Mouse (Mus musculus) neural tube, embryonic 11.5 days (tissue): Measurements from ENCODE around the gene Zic2. TPM values are rescaled to one million over a fixed set of nuclear protein-coding genes. Genes with fewer than 3 reads are reported as not detected.

Experiments used
- ATAC-seq: fragments of 200-750 bp; cut with Nextera tagmentation; 2 replicates; pipeline ENCODE4 v1.8.0; 2017; ENCODE audit warnings: moderate number of reproducible peaks, mild to moderate bottlenecking, moderate TSS enrichment, moderate library complexity; ENCODE audit not compliant: insufficient read depth, low FRiP score, low TSS enrichment
- DNase-seq: peaks from one replicate; pipeline ENCODE4 v3.0.0-alpha.2; 2015; ENCODE audit warnings: low spot score
- H3K27ac ChIP-seq: fragments of 300-500 bp; sonication (generic); 2 replicates; pipeline ENCODE4 v1.5.1; 2014; ENCODE audit warnings: low read depth, mild to moderate bottlenecking, low read length
- H3K27me3 ChIP-seq: fragments of 300-500 bp; sonication (generic); 2 replicates; pipeline ENCODE4 v1.6.1; 2014; ENCODE audit warnings: mild to moderate bottlenecking, low read length, mixed read lengths; ENCODE audit not compliant: control insufficient read depth, insufficient read depth
- H3K36me3 ChIP-seq: fragments of 300-500 bp; sonication (generic); 2 replicates; pipeline ENCODE4 v1.6.1; 2014; ENCODE audit warnings: mild to moderate bottlenecking, low read length, moderate library complexity, mixed read lengths; ENCODE audit not compliant: control insufficient read depth, insufficient read depth
- H3K4me1 ChIP-seq: fragments of 300-500 bp; sonication (generic); 2 replicates; pipeline ENCODE4 v1.6.1; 2014; ENCODE audit warnings: low read length, mixed read lengths; ENCODE audit not compliant: control insufficient read depth, insufficient read depth
- H3K4me2 ChIP-seq: fragments of 300-500 bp; sonication (generic); 2 replicates; pipeline ENCODE4 v1.6.1; 2014; ENCODE audit warnings: low read depth, mild to moderate bottlenecking, moderate library complexity
- H3K4me3 ChIP-seq: fragments of 300-500 bp; sonication (generic); 2 replicates; pipeline ENCODE4 v1.5.1; 2014; ENCODE audit warnings: low read depth, low read length
- H3K9ac ChIP-seq: fragments of 300-500 bp; sonication (generic); 2 replicates; pipeline ENCODE4 v1.6.1; 2014; ENCODE audit warnings: mild to moderate bottlenecking, low read length
- H3K9me3 ChIP-seq: fragments of 300-500 bp; sonication (generic); 2 replicates; pipeline ENCODE4 v1.6.1; 2016; ENCODE audit warnings: low read length; ENCODE audit not compliant: control insufficient read depth
- WGBS: fragments of 180-500 bp; shearing (Covaris S2); extraction: QIAGEN DNeasy Blood & Tissue Kit; methylation state at CpG from one replicate; pipeline ENCODE4 v1.1.7; 2014; 5-methylcytosine and 5-hydroxymethylcytosine counted together
- polyA plus RNA-seq: library from polyadenylated mRNA; unstranded; fragments of >200 nt; fragmentation: Nextera tagmentation; extraction: Ambion mirVana; gene quantifications from 2 replicates; pipeline ENCODE4 v1.2.1, GENCODE M21; 2014

Zic2 gene
- polyA plus RNA-seq, 1 experiment from 2014 or later: 6.3 TPM

DNA sequence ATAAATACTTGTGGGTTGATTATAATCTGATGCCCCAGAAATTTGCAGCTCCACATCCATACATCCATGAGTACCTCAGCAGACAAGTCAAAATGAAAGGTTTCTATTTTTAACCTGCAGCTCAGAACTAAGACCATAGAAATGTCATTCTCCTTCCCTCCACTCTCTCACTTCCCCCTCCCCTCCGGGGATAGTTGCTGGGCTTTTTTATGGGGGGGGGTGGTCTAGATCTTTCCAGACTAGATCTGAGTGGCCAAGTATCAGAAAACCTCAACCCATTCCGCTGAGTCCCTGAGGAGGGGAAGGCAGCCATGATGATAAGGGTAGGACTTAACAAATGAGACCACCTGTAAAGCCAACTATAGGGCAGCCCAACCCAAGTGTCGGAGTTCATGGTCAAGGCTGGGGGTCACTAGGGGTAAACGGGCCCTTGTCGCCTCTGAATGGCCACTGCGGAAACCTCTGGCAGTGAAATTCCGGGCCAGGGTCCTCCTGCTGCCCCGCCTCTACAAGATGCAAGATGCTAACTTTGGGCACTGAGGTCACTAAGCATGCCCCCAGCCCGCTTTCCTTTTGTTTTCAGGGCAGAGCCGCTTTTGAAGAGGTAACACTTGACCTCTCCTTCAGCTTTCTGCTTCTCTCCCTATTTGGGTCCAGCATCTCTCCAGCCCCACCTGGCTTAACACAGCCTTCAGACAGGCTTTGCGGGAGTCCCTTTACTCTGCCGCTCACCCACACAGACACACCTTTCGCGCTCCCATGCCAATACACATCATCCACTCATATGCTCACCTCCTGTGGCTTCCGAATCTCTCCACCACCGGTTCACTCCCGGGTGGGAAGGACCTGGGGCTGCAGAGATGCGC, 8.6 kb downstream of the Zic2 start:
- Histone ChIP-seq H3K4me3 (no peak overlapping the region; the same call in 1 of the 2 replicates), H3K9ac (no peak overlapping the region), H3K27ac (0 out of 2 replicates have a peak overlapping the region, but pooled peaks have one; percentile 14), H3K36me3 (no peaks in the 10 kb centered on the region), H3K4me1 (peaks cover 6% of the 10 kb centered on the region), H3K4me2 (peak overlapping the region; percentile 51), H3K27me3 (peaks cover 65% of the 10 kb centered on the region), H3K9me3 (no peaks in the 10 kb centered on the region)
- 4% methylated on average over 18 of the region's 18 CpGs for WGBS
- ATAC-seq (no peak), DNase-seq (peak; percentile 41)

DNA sequence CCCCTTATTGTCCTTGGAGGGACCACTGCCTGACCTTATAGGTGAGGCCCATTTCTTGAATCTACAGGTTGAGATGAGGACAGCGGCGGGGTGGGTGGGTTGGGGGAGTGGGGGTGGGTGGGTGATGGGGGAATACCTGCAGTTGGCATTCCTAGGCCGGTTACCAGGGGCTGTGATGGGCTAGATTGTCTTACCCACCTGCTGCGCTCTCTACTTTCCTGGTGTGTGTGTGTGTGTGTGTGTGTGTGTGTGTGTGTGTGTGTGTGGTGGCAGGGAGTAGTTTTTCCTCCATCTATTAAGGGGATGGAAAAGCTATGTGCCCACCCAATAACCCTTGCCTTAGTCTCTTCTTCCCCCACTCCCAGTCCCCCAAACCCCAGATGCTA, 9.2 kb downstream of the Zic2 start:
- Histone ChIP-seq H3K36me3 (no peaks in the 10 kb centered on the region), H3K9ac (no peak overlapping the region), H3K9me3 (no peaks in the 10 kb centered on the region), H3K27ac (no peak overlapping the region), H3K27me3 (peaks cover 65% of the 10 kb centered on the region), H3K4me2 (peak overlapping the region; percentile 40), H3K4me3 (no peak overlapping the region; the same call in 1 of the 2 replicates), H3K4me1 (peaks cover 6% of the 10 kb centered on the region)
- 4% methylated on average over 4 of the region's 4 CpGs for WGBS
- ATAC-seq: no peak
- DNase-seq: no peak

GRCm38 (mm10) chr14:122484844-122485551, 9.8 kb downstream of the Zic2 start:
- Histone ChIP-seq H3K36me3 (no peaks in the 10 kb centered on the region), H3K9me3 (no peaks in the 10 kb centered on the region), H3K4me1 (peaks cover 6% of the 10 kb centered on the region), H3K27ac (0 out of 2 replicates have a peak overlapping the region, but pooled peaks have one; percentile 39), H3K9ac (peak overlapping the region; percentile 29), H3K4me2 (peak overlapping the region; percentile 40), H3K4me3 (peak overlapping the region; percentile 13; the same call in 1 of the 2 replicates), H3K27me3 (peaks cover 63% of the 10 kb centered on the region)
- under 1% methylated on average over 24 of the region's 24 CpGs for WGBS
- peak; percentile 49 for DNase-seq
- ATAC-seq: no peak

DNA sequence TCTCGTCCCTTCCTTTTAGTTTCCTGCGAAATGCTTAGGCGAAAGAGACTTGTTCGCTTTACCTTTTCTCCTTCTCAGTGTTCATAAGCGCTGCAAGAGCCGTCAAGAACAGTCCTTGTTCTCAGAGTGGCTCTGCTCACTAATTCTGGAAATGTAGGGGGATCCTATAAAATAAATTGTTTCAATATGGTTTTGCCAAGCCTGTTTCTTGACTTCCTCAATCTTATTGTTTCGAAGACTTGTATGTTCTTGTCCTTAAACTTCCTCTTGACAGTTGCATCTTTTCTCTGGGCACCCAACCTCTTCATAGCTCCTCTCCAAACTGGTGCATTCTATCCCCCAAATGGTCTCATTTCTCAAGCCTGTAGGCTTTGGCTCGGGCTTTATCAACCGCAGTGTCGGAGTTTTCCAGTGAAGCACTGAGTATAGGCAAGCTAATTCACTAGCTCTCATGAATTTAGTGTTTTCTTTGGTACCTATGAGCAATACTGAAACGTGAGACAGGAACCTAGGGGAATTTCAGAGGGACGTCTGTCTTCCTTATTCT, 10.5 kb downstream of the Zic2 start:
- Histone ChIP-seq H3K9ac (no peak overlapping the region), H3K4me3 (peak overlapping the region; percentile 13; the same call in 1 of the 2 replicates), H3K4me1 (peaks cover 6% of the 10 kb centered on the region), H3K36me3 (no peaks in the 10 kb centered on the region), H3K9me3 (no peaks in the 10 kb centered on the region), H3K27ac (peak overlapping the region; percentile 29; the same call in 1 of the 2 replicates), H3K27me3 (peaks cover 62% of the 10 kb centered on the region), H3K4me2 (peak overlapping the region; percentile 40)
- WGBS: 2% methylated on average over 12 of the region's 12 CpGs
- no peak for ATAC-seq
- DNase-seq: peak; percentile 57

GRCm38 (mm10) chr14:122486611-122487010, 11.4 kb downstream of the Zic2 start:
- ATAC-seq (no peak), DNase-seq (no peak)
- Histone ChIP-seq H3K27ac (no peak overlapping the region), H3K9ac (no peak overlapping the region), H3K9me3 (no peaks in the 10 kb centered on the region), H3K36me3 (no peaks in the 10 kb centered on the region), H3K4me2 (no peak overlapping the region), H3K4me3 (no peak overlapping the region), H3K27me3 (peaks cover 63% of the 10 kb centered on the region), H3K4me1 (peaks cover 6% of the 10 kb centered on the region)
- 3% methylated on average over 1 of the region's 1 CpGs for WGBS

GRCm38 (mm10) chr14:122487366-122487765, 12.1 kb downstream of the Zic2 start:
- ATAC-seq (no peak), DNase-seq (peak; percentile 44)
- 1% methylated on average over 5 of the region's 5 CpGs for WGBS
- H3K9me3 ChIP-seq: no peaks in the 10 kb centered on the region
- peaks cover 6% of the 10 kb centered on the region for H3K4me1 ChIP-seq
- no peaks in the 10 kb centered on the region for H3K36me3 ChIP-seq
- no peak overlapping the region for H3K27ac ChIP-seq
- H3K9ac ChIP-seq: no peak overlapping the region
- H3K4me2 ChIP-seq: peak overlapping the region; percentile 24; the same call in 1 of the 2 replicates
- H3K4me3 ChIP-seq: no peak overlapping the region
- H3K27me3 ChIP-seq: peaks cover 59% of the 10 kb centered on the region

DNA sequence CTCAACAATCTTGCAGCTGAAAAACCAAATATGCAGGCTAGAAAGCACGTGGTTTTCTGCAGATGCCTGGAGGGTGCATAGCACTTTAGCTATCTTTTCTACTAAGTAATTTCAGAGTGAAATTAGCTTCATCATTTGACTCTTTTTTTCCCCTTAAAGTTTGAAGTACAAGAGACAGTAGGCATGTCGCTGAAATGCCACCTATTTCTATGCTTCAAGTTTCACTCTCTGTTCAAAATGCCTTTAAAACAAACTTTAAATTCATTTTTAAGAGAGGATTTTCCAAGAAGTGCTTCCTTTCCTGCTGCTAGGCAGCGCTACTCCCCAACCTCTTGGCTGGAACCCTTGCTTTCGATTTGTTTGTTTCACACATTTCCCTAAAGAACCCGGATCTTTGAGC, 13.8 kb downstream of the Zic2 start:
- WGBS: under 1% methylated on average over 5 of the region's 5 CpGs
- Histone ChIP-seq H3K9me3 (no peaks in the 10 kb centered on the region), H3K4me2 (peak overlapping the region; percentile 31; the same call in 1 of the 2 replicates), H3K36me3 (no peaks in the 10 kb centered on the region), H3K9ac (no peak overlapping the region), H3K27ac (no peak overlapping the region), H3K4me3 (no peak overlapping the region), H3K27me3 (peaks cover 44% of the 10 kb centered on the region), H3K4me1 (peaks cover 6% of the 10 kb centered on the region)
- DNase-seq: no peak
- ATAC-seq: no peak

DNA sequence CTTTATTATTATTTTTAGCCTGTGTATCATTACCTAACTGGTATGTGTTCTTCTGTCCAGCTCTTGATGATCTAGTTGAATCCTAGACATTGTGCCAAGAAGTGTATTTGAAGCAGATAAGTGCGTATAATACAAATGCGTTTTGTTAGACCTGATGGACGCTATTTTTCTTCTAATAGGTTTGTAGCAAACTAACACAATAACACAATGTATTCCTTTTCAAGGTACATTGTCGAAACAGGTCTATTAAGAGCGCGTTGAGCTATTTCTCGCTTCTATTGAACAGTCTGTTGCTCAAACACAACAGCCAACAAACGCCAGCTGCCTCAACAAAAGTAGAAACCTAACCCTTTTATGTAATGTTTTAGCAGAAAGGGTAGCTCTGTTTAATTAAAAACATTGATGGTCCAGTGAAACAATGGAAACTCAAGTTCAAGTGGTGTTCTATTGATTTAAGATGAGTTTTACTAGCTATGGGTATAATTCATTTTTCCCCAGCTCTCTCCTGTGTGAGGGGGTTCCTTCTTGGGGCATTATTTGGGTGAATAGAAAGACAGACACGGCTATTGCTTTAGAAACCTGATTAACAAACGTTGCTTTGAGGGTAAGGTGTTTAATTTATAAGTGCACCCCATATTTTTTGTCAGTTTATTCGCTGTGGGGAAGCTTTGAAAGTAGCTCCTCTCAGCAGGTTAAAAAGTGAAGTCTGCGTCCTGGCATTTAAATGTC, 14.6 kb downstream of the Zic2 start:
- no peak overlapping the region for H3K27ac ChIP-seq
- peaks cover 36% of the 10 kb centered on the region for H3K27me3 ChIP-seq
- H3K9ac ChIP-seq: no peak overlapping the region
- peaks cover 6% of the 10 kb centered on the region for H3K4me1 ChIP-seq
- H3K36me3 ChIP-seq: no peaks in the 10 kb centered on the region
- no peak overlapping the region for H3K4me3 ChIP-seq
- peak; percentile 75 for ATAC-seq
- DNase-seq: peak; percentile 34
- peak overlapping the region; percentile 57 for H3K4me2 ChIP-seq
- H3K9me3 ChIP-seq: no peaks in the 10 kb centered on the region
- WGBS: 3% methylated on average over 12 of the region's 12 CpGs
